Mouse (Mus musculus) stomach, postnatal 0 days (tissue): ENCODE data around the gene Tesk2.

Source experiments
- CTCF ChIP-seq: IDR thresholded peaks from 2 replicates; pipeline ENCODE4 v1.5.1; 2016; ENCODE audit warnings: antibody characterized with exemption, low read depth, mild to moderate bottlenecking, moderate library complexity
- EP300 ChIP-seq: optimal IDR thresholded peaks from 2 replicates; pipeline ENCODE3; 2016; ENCODE audit warnings: antibody characterized with exemption

DNA sequence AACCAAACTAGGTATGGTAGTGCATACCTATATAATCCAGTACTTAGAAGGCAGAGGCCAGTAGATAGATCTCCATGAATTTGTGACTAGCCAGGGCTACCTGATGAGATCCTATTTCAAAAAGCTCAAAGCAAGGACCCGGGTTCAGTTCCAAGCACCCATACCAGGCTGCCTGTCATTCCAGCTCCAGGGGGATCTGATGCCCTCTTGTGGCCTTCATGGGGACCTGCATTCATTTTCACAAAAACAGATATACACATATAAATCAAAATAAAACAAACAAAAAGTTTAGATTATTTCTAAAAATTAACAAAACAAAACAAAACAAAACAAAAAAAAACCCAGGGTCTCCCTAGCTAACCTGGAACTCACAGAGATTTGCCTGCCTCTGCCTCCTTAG is 65.8 kb downstream of the Tesk2 start:
- TF ChIP-seq CTCF (peak; percentile 38), EP300 (no peak)
